Comparison of ENCODE assay signal across 8 mouse cellular contexts in genomic region chr4:131400756-131401155, GRCm38 (mm10).
A peak's percentile ranks its signal among the peaks of the same experiment; 100 is the strongest.
DNase-seq lines count a peak whose midpoint lies in the region; TF ChIP-seq lines count a peak whose summit lies in the region.
"Had no signal": no experiment of that assay in that cellular context is flagged by ENCODE, and none has a peak within 500 bp of the region (broad histone marks: within the 10 kb centered on the region; RNA-seq: fewer than 3 reads in every experiment).

No protein-coding gene starts in this region.

- DNase-seq in left cerebral cortex, adult 2 months (ENCODE audit: extremely low spot score in 1 of 2, low spot score in 2 of 2): peak; percentile 32 to 69
- DNase-seq in left cerebral cortex, postnatal 36 days (ENCODE audit: low spot score in 2 of 2): no peak
- peak; percentile 69 for DNase-seq in R1 (ENCODE audit: low read depth, low spot score)
- DNase-seq in brain, embryonic 14.5 days (ENCODE audit: low read depth): no peak
- DNase-seq in gastrocnemius, postnatal 14 days: peak; percentile 35
- DNase-seq in lung, adult 2 months: peak; percentile 47
- DNase-seq in testis, postnatal 10 days (ENCODE audit: low spot score): peak; percentile 80

- intact Hi-C loops in left cerebral cortex, adult 2 months (cut with DNase I): loop anchor here (1.0 to 10.0 kb wide), 3 partner anchors 31 to 434 kb away; partner anchors contain the start of gene Ptpru
- intact Hi-C loops in left cerebral cortex, postnatal 36 days (cut with DNase I): loop anchor here (5.0 kb wide), 1 partner anchor 87 kb away; no protein-coding TSS in a partner anchor
- intact Hi-C loops in gastrocnemius, postnatal 14 days (cut with DNase I; ENCODE audit: low total_unique reads): no loop called here

- no peak overlapping the region for H3K4me3 ChIP-seq in left cerebral cortex, adult 2 months
- H3K4me3 ChIP-seq in lung, adult 2 months (replicated peaks; ENCODE audit: extremely low read depth, low read depth, low read length): no peak overlapping the region
- H3K4me3 ChIP-seq: erythroblast, embryonic 14.5 days had no signal

- 17% methylated on average over 11 of the region's 11 CpGs for WGBS in lung, adult 2 months

- H3K4me1 ChIP-seq in lung, adult 2 months (ENCODE audit: control insufficient read depth, insufficient read depth, low read length): no peaks in the 10 kb centered on the region

- H3K27ac ChIP-seq in left cerebral cortex, adult 2 months: no peak overlapping the region

- TF ChIP-seq POLR2A in brain, embryonic 14.5 days (IDR thresholded peaks at IDR 0.05; ENCODE audit: borderline replicate concordance, extremely low read depth, insufficient read depth, insufficient read length, poor library complexity, severe bottlenecking): no peak
- no peak for TF ChIP-seq POLR2A in lung, adult 2 months (IDR thresholded peaks at IDR 0.05; ENCODE audit: borderline replicate concordance, extremely low read depth, low read depth, low read length)

- peak; percentile 66 for TF ChIP-seq CTCF in left cerebral cortex, adult 2 months (IDR thresholded peaks at IDR 0.05)
- peak; percentile 73 for TF ChIP-seq CTCF in brain, embryonic 14.5 days (IDR thresholded peaks at IDR 0.05; ENCODE audit: borderline replicate concordance, extremely low read depth, insufficient read depth, insufficient read length)
- peak; percentile 59 for TF ChIP-seq CTCF in lung, adult 2 months (IDR thresholded peaks at IDR 0.05; ENCODE audit: insufficient read depth, low read length)

Comparison
In these comparisons a context has a peak if more than half of its experiments do, and no peak if none do; other contexts are left out.
1. DNase-seq: peak in left cerebral cortex, adult 2 months (2 of 2), R1 (single experiment), gastrocnemius, postnatal 14 days (single experiment), lung, adult 2 months (single experiment) and testis, postnatal 10 days (single experiment); none in left cerebral cortex, postnatal 36 days (0 of 2) and brain, embryonic 14.5 days (single experiment).
2. Peak in every context shown above with its lines, with median percentiles within 50 percentile points of each other: CTCF ChIP-seq.